Comparison of ENCODE assay signal across 36 mouse cellular contexts in the genomic region with DNA sequence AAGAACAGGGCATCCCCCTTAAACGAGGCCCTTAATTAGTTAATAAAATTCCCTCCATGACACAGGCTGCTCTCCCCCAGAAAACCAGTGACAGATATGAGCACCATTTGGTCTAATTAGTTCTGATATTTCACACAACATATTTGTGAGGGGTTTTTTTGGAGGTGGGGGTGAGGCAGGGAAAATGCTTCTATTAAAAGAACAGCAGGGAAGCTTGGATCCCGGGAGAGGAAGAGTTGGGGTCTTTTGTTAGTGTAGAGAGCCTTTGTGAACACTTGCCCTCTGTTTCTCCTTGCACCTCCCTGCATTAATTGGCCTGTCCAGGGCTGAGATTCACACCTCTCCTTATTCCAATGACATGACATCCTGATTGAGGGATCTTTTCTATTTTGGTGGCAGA. TPM values are rescaled to one million over a fixed set of nuclear protein-coding genes. Genes with fewer than 3 reads are reported as not detected.
DNase-seq lines count a peak whose midpoint lies in the region; ATAC-seq and TF ChIP-seq lines count a peak whose summit lies in the region.
"Had no signal": no experiment of that assay in that cellular context is flagged by ENCODE, and none has a peak within 500 bp of the region (broad histone marks: within the 10 kb centered on the region; RNA-seq: fewer than 3 reads in every experiment).

No protein-coding gene starts in this region.

- H3K27ac ChIP-seq in forebrain, embryonic 16.5 days (ENCODE audit: low read length) = peak overlapping the region; percentile 69
- H3K27ac ChIP-seq: embryonic facial prominence, embryonic 13.5 days; hindbrain, embryonic 13.5 days; limb, embryonic 10.5 days; limb, embryonic 15.5 days; liver, embryonic 13.5 days; macrophage; midbrain, embryonic 13.5 days had no signal

- peak; percentile 81 for ATAC-seq in forebrain, embryonic 16.5 days
- no peak for ATAC-seq in monocyte, adult 5-6 weeks (replicated peaks; ENCODE audit: insufficient number of reproducible peaks, low FRiP score, low TSS enrichment, poor library complexity, severe bottlenecking)
- ATAC-seq: intestine, embryonic 16.5 days; midbrain, embryonic 13.5 days had no signal

- H3K27me3 ChIP-seq in forebrain, embryonic 16.5 days (replicated peaks; ENCODE audit: control insufficient read depth, insufficient read depth, low read length) = no peaks in the 10 kb centered on the region
- H3K27me3 ChIP-seq: embryonic facial prominence, embryonic 13.5 days; hindbrain, embryonic 13.5 days; limb, embryonic 15.5 days; liver, embryonic 13.5 days; midbrain, embryonic 13.5 days had no signal

- H3K9ac ChIP-seq in forebrain, embryonic 16.5 days (replicated peaks; ENCODE audit: low read depth, low read length) = no peak overlapping the region
- H3K9ac ChIP-seq: embryonic facial prominence, embryonic 13.5 days; hindbrain, embryonic 13.5 days; limb, embryonic 15.5 days; liver, embryonic 13.5 days; midbrain, embryonic 13.5 days had no signal

- DNase-seq in layer of hippocampus, adult 9-11 months = peak; percentile 25
- DNase-seq in layer of hippocampus, postnatal 36 days = no peak
- peak; percentile 45 for DNase-seq in R1 (ENCODE audit: low read depth, low spot score)
- DNase-seq in brain, embryonic 14.5 days (ENCODE audit: low read depth) = peak; percentile 88
- no peak for DNase-seq in kidney, adult 11 months
- no peak for DNase-seq in heart, postnatal 4 days
- DNase-seq: adrenal gland, postnatal 10 days; B cell, adult 2 months; cerebellum, adult 11-12 months; cerebellum, adult 9-11 months; gastrocnemius, postnatal 14 days; heart, postnatal 36 days; kidney, postnatal 14 days; liver, embryonic 13.5 days; lung, adult 2 months; lung, postnatal 10 days; right cerebral cortex, adult 18-20 months had no signal

- no peaks in the 10 kb centered on the region for H3K9me3 ChIP-seq in forebrain, embryonic 16.5 days (ENCODE audit: control insufficient read depth, low read length)
- H3K9me3 ChIP-seq: embryonic facial prominence, embryonic 13.5 days; hindbrain, embryonic 13.5 days; limb, embryonic 10.5 days; limb, embryonic 15.5 days; liver, embryonic 13.5 days; midbrain, embryonic 13.5 days had no signal

- no peak for TF ChIP-seq CTCF in brain, embryonic 14.5 days (IDR thresholded peaks at IDR 0.05; ENCODE audit: borderline replicate concordance, extremely low read depth, insufficient read depth, insufficient read length)

- H3K4me3 ChIP-seq in forebrain, embryonic 16.5 days (replicated peaks; ENCODE audit: low read length) = no peak overlapping the region
- H3K4me3 ChIP-seq: embryonic facial prominence, embryonic 13.5 days; hindbrain, embryonic 13.5 days; limb, embryonic 10.5 days; limb, embryonic 15.5 days; liver, embryonic 13.5 days; midbrain, embryonic 13.5 days had no signal

- no peak overlapping the region for H3K4me2 ChIP-seq in forebrain, embryonic 16.5 days (ENCODE audit: low read length)
- H3K4me2 ChIP-seq: embryonic facial prominence, embryonic 13.5 days; heart, embryonic 11.5 days; hindbrain, embryonic 13.5 days; limb, embryonic 15.5 days; liver, embryonic 13.5 days; midbrain, embryonic 13.5 days had no signal

- H3K36me3 ChIP-seq in forebrain, embryonic 16.5 days (ENCODE audit: control insufficient read depth, insufficient read depth) = no peaks in the 10 kb centered on the region
- H3K36me3 ChIP-seq: embryonic facial prominence, embryonic 13.5 days; hindbrain, embryonic 13.5 days; limb, embryonic 10.5 days; limb, embryonic 15.5 days; liver, embryonic 13.5 days; midbrain, embryonic 13.5 days had no signal

- 2% methylated on average over 2 of the region's 2 CpGs for WGBS in forebrain, embryonic 16.5 days

- H3K4me1 ChIP-seq in forebrain, embryonic 16.5 days (replicated peaks; ENCODE audit: control insufficient read depth, insufficient read depth, low read length) = peaks cover 8% of the 10 kb centered on the region
- H3K4me1 ChIP-seq: embryonic facial prominence, embryonic 13.5 days; limb, embryonic 10.5 days; limb, embryonic 15.5 days; liver, embryonic 13.5 days; midbrain, embryonic 13.5 days had no signal

- no peak for TF ChIP-seq POLR2A in brain, embryonic 14.5 days (IDR thresholded peaks at IDR 0.05; ENCODE audit: borderline replicate concordance, extremely low read depth, insufficient read depth, insufficient read length, poor library complexity, severe bottlenecking)

RNA-seq across cellular contexts. Expression of gene 1700012A03Rik, which starts 6.5 kb away (rescaled TPM):
- not detected for total RNA-seq in layer of hippocampus, postnatal 36 days (2021)
- not detected in 2 replicates for polyA plus RNA-seq in brain, embryonic 14.5 days (2012; rRNA removed)
- not detected in 2 replicates for polyA plus RNA-seq in forebrain, embryonic 16.5 days (2015; fragmentation: Nextera tagmentation; extraction: Ambion mirVana)
- not detected in 3 replicates for total RNA-seq in monocyte, adult 5-6 weeks (2017)
- not detected for total RNA-seq in heart, postnatal 4 days (2021)
- total RNA-seq: adrenal gland, postnatal 10 days; ES-E14; gastrocnemius, postnatal 14 days; granulocyte monocyte progenitor cell, adult 5-6 weeks; heart, postnatal 36 days; layer of hippocampus, postnatal 14 days; left cerebral cortex, postnatal 10 days; megakaryocyte-erythroid progenitor cell, adult 5-6 weeks had no signal
- polyA plus RNA-seq: embryonic facial prominence, embryonic 13.5 days; heart, embryonic 11.5 days; heart, embryonic 16.5 days; hindbrain, embryonic 13.5 days; intestine, embryonic 16.5 days; kidney, embryonic 14.5 days; limb, embryonic 10.5 days; limb, embryonic 15.5 days; liver, embryonic 13.5 days; lung, adult 2 months; macrophage; midbrain, embryonic 13.5 days; neural tube, embryonic 14.5 days; spleen, adult 2 months had no signal

Comparison
In these comparisons a context has a peak if more than half of its experiments do, and no peak if none do; other contexts are left out.
1. DNase-seq: peak in layer of hippocampus, adult 9-11 months (single experiment), R1 (single experiment) and brain, embryonic 14.5 days (single experiment); none in layer of hippocampus, postnatal 36 days (0 of 2), kidney, adult 11 months (single experiment) and heart, postnatal 4 days (single experiment).